Mouse (Mus musculus) large intestine, adult 2 months (tissue): ENCODE measurements around the gene Acvrl1. TPM values are rescaled to one million over a fixed set of nuclear protein-coding genes. Genes with fewer than 3 reads are reported as not detected.

ENCODE experiments used
- DNase-seq: peaks from one replicate; pipeline ENCODE4 v3.0.0-alpha.2; 2012; ENCODE audit warnings: low read depth, low spot score
- WGBS: fragments of 180-500 bp; shearing (Covaris S2); methylation state at CpG from one replicate; pipeline ENCODE4 v1.1.7; 2018; 5-methylcytosine and 5-hydroxymethylcytosine counted together
- polyA plus RNA-seq: library from polyadenylated mRNA; depleted of rRNA; stranded (reverse); fragments of >200 nt; gene quantifications from 2 replicates; pipeline ENCODE4 v1.2.3, GENCODE M21; 2012

Acvrl1 gene
- polyA plus RNA-seq, 1 experiment: 20.7 TPM

- 35% methylated on average over 7 of the region's 7 CpGs for WGBS
- no peak for DNase-seq
Measured at GRCm38 (mm10) chr15:101161534-101161933, 33.2 kb downstream of the Acvrl1 start.

DNA sequence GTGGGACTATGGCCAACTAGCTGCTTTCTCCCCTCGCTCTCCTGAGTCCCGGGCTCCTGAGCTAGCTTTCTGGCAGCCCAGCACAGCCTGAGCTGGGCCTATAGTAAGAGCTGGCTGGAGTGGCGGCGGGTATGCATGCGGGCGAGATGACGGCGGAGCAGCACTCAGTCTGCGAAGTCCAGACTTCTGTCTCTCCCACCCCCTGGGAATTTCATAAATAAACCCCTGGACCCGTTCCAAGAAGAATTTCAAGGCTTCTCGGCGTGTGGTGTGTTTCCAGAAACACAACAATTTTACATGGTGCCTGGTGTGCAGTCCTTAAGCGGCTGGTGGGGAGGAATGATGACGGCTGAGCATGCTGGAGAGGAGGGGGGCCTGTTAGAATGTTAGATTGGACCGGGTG lies 34.7 kb downstream of the Acvrl1 start:
- DNase-seq: no peak
- 23% methylated on average over 15 of the region's 15 CpGs for WGBS

DNA sequence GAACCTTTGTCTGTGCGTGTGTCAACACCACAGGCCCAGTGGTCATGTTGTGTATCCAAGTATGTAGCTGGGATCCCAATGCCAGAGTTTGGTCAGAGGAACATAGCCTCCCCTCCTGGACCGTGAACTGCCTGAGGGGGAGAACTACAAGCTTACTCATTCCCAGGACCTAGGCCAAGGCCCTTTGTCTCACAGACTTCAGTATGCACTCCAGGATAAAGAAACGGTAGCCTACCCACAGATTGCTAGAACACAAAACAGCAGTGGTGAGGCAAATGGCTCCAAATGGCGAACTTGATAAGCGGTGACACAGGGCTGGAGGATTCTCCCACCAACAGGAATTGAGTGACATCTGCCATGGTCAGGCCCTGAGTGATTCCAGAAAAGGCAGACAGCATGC lies 35.5 kb downstream of the Acvrl1 start:
- 23% methylated on average over 5 of the region's 5 CpGs for WGBS

GRCm38 (mm10) chr15:101164291-101164690 lies 36.0 kb downstream of the Acvrl1 start:
- 38% methylated on average over 5 of the region's 5 CpGs for WGBS
- no peak for DNase-seq

More for the DNA sequence above, 35.5 kb downstream of the Acvrl1 start:
- DNase-seq: no peak

DNA sequence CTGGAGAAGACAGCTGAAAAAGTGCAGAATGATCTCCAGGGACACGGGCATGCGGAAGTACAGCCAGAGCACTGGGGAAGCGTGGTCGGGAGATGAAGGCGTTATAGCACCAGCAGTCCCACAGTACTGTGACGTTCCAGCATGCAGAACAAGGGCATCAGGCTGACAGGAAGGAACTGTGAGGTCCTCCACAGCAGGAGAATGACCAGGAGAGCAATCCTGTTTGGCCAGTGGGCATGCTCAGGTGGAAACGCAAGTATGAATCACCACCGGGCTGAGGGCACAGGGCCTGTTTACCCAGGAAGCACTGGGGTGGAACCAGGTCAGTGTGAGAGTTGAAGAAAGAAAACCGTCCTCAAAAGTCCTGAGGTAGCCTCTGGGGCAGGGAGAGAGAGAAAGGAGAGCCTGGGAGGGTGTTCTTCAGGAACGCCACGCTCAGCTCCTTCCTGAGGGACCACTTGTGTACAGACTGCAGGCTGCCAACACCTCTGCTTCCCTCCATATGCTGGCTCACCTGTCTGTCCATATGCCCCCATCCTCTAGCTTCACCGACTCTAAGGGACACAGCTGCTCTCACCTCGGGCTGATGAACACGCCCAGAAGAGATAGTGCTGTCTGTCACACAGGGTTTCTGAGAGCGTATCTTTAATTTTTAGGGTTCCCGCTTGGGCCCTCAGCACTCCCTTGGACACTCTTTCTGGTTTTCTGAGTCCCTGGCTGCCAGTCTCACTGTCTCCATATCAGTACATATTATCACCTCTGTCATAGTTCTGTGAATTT lies 37.5 kb downstream of the Acvrl1 start:
- WGBS: 32% methylated on average over 16 of the region's 16 CpGs
- no peak for DNase-seq

GRCm38 (mm10) chr15:101167553-101167952 lies 39.2 kb downstream of the Acvrl1 start:
- no peak for DNase-seq
- WGBS: 29% methylated on average over 11 of the region's 11 CpGs

GRCm38 (mm10) chr15:101169910-101170309 lies 41.6 kb downstream of the Acvrl1 start:
- no peak for DNase-seq
- WGBS: 89% methylated on average over 5 of the region's 5 CpGs

DNA sequence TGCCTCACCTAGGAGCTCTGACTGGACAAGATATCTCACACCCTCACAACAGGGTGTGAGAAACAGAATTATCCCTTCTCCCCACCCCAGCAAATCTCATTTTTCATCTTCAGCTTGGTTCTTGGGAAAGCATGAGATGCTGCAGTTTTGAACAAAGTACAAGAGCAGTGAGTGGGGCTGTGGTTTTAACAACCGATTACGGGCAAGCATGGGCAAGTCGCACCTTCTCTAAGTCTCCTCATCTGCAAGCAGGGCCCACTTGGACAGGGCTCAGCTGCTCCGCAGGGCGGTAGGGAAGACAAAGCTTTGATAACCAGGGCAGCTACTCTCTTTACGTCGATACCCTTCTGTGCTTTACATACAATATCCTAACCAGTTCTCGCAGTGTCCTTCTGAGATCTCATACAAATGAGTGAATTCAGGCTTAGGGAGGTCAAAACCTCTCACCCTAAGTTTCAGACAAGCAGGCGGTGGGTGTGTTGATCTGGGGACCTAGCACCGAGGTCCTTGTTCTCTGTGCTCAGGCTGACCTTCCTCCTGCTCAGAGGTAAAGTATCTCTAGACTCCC lies 42.2 kb downstream of the Acvrl1 start:
- 93% methylated on average over 10 of the region's 10 CpGs for WGBS

GRCm38 (mm10) chr15:101171272-101171671 lies 43.0 kb downstream of the Acvrl1 start:
- 84% methylated on average over 4 of the region's 4 CpGs for WGBS
- no peak for DNase-seq

More for the DNA sequence above, 42.2 kb downstream of the Acvrl1 start:
- no peak for DNase-seq

GRCm38 (mm10) chr15:101172016-101172415 lies 43.7 kb downstream of the Acvrl1 start:
- WGBS: 56% methylated on average over 2 of the region's 2 CpGs
- no peak for DNase-seq

DNA sequence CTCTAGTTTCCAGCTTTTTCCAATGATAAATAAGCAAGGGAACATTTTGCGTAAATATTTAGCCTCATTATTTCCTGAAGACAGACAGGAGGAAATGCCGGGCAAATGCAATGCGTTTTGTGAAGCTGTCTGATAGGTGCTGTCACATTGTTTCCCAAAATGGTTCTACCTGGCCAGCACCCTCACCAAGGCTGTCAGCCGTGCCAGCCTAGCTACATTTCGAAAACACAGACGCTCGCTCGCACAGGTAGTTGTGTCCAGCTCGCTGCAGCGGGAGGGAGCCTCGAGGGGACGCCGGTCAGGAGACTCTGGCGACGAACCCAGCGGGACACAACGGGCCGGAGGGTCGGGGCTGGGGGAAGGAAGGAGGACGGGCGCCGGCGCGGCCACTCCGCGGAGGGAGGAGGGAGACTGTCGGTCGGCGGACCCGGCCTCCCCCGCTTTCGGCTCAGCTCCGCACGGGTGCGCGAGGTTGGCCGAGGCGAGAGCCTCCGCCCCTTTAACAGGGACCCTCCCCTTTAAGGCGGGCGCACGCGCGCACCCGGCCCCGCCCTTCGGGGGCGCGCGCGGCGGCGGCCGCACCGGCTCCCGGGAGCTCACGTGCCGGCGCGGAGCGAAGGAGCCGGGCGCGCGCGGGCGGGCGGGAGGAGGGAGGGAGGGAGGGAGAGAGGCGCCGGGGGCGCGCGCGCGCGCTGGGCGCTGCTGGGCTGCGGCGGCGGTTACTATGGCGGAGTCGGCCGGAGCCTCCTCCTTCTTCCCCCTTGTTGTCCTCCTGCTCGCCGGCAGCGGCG lies 45.3 kb downstream of the Acvrl1 start, which contains the start of gene Acvr1b:
Gene Acvr1b (plus strand): TSS at position 647 of the 791 bp plus-strand sequence.
- 1% methylated on average over 42 of the region's 87 CpGs for WGBS
- DNase-seq: no peak

DNA sequence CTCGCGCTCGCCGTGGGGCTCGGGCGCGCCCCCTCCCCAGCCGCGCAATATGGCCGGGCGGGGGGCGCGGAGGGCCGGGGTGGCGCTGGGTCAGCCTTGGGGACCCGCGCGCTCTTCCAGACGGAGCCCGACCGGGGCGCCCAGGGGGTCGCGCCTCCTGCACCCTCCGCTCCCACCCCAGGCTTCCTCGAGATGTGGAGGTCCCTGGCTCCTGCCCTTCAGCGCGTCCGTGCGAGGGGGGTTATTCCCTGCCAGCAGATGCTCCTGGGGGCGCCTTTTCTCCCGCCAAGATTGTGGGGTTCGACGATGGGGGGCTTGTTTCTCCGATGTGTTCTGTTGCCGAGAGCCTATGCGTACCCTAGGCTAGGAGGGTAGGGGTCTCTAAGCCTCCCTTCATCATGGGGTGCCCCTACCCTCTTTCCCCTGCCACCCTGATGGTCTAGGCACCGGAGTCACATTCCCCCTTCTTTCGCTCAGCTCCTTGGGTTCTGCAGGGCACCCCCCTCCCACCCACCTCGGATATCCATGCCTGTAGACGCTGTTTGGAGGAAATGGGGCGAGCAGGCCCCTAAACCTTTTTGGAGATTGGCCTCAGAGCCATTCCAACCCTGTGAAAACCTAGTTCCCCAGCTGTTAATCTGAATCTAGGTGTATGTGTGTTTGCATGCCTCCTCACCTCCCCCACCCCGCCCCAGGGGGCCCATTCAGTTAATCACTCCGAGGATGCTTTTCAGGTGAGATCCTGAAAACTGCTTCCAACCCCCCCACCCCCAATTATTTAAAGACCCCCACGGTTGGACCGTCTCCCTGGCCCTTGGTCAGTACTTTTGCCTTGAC lies 46.2 kb downstream of the Acvrl1 start:
- DNase-seq: no peak
- WGBS: 2% methylated on average over 36 of the region's 46 CpGs

DNA sequence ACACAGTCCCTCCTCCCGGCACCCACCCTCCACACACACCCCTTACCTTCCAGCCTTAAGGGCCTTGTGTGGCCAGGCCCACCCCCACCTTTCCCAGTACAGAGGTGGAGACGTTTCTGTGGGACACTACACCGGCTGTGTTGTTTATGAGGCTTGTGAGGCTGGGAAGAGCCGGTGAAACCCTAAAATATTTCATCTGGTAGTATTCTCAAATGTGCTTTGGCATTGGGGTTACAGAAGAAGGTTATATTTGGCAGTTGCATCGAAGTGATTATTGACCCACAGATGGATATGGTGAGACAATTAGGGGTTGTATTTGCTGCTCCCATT lies 46.8 kb downstream of the Acvrl1 start:
- no peak for DNase-seq
- WGBS: 9% methylated on average over 5 of the region's 5 CpGs

DNA sequence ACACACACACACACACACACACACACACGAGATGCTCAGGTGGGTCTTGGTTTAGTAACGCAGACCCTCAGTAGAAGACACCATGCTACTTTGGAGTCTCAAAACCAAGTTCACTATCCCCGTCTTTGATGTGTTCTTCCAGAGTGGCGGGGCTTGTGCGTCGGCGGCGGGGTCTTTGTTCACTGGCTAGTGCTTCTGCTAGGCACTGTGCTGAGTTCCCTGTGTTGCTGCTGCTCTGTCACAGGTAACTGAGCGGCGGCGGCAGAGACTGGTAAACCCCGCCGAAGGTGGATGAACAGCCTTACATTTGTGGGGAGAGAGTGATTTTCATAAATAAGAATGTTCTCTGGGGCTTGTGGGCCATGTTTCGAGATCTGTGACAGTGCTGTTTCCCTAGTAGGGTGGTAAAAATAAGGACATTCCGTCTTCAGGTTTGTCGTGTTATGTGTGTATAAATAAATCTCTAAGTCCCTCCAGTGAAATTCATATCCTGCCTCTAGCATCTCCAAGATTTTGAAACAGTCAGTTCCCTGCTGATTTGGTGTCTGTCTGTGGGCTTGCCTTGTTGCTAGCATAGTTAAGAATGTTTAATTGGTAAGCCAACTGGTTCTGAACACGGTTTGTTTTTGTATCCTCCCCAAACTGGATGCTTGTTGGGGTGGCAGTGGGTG lies 47.4 kb downstream of the Acvrl1 start:
- WGBS: 14% methylated on average over 17 of the region's 17 CpGs
- no peak for DNase-seq

DNA sequence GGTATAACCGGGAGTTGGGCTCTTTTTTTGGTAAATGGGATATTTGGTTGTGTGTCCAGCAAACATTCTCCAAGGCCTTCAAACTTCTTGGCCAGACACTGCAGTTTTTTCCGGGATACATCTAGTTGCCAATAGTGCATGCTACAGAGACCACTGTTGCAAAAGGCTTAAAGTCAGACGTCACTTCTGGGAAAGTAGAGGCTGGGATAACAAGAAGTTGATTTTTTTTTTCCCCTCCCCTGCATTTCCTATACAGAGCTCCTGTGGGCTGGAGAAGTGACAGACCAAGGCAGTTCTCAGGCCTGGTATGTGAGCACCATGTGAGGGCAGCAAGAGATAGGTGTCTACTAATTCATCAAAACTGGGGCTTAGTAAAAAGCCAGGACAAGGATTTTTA lies 48.0 kb downstream of the Acvrl1 start:
- WGBS: 8% methylated on average over 3 of the region's 3 CpGs
- DNase-seq: no peak

GRCm38 (mm10) chr15:101176795-101177691 lies 48.7 kb downstream of the Acvrl1 start:
- 33% methylated on average over 8 of the region's 8 CpGs for WGBS
- DNase-seq: no peak

- no peak for DNase-seq
- 31% methylated on average over 15 of the region's 15 CpGs for WGBS
Measured at GRCm38 (mm10) chr15:101180363-101181105, 52.2 kb downstream of the Acvrl1 start.

DNA sequence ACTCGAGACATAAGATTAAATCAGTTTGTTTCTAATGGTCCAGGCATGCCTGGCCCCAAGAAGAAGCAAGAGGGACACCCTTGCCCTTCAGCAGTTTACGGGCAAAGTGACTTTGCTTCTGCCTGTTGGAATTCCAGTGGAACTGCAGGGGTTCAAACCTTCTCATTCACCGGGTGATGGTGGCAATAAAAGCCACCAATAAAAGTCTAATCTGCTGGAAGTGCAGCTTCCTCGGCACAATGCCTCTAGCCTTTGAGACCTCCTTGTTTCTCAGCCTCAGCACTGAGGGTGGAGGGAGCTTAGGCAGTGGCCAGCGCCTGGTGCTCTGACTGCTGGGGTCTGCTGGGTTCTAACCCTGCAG lies 52.8 kb downstream of the Acvrl1 start:
- WGBS: 25% methylated on average over 5 of the region's 5 CpGs
- no peak for DNase-seq
